Mouse (Mus musculus) mammary gland, adult 2 months (tissue): Measurements from ENCODE around the gene Gm16451. TPM values are rescaled to one million over a fixed set of nuclear protein-coding genes. Genes with fewer than 3 reads are reported as not detected.

Source experiments
- polyA plus RNA-seq: library from polyadenylated mRNA; depleted of rRNA; stranded (reverse); fragments of >200 nt; gene quantifications from 2 replicates; pipeline ENCODE4 v1.2.3, GENCODE M21; 2012; ENCODE audit warnings: low replicate concordance; rRNA removed

Gene Gm16451
- polyA plus RNA-seq: not detected in 2 replicates

DNA sequence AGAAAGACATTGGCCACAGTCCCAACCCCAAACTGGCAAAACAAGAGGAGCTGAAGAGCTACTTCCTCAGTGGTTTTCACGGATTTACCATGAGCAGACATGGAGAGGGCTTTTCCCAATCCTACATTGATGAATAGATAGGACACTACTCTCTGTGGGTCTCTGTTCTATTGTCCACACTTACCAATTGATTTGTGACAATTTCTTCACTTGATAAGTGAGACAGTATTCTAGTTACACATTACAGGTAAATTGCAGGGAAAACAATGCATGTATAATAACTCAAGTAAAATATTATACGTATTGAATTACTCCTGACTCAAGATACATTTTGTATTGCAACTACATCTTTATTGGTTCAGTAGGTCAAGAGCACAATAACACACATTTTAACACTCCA lies at the start of gene Gm16451:
Gene Gm16451 (minus strand): TSS at position 101 of the 400 bp plus-strand sequence.

DNA sequence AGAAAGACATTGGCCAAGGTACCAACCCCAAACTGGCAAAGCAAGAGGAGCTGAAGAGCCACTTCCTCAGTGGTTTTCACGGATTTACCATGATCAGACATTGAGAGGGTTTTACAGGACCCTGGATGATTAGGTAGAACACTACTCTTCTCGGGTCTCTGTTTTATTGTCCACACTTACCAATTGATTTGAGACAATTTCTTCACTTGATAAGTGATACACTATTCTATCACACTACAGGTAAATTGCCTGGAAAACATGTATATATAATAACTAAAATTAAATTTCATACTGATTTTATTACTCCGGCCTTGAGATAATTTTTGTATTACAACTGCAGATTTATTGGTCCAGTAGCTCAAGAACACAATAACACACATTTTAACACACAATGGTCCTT lies 45.9 kb upstream of the Gm16451 start, which contains the start of gene Vmn1r142:
Gene Vmn1r142 (minus strand): TSS at position 101 of the 400 bp plus-strand sequence.

DNA sequence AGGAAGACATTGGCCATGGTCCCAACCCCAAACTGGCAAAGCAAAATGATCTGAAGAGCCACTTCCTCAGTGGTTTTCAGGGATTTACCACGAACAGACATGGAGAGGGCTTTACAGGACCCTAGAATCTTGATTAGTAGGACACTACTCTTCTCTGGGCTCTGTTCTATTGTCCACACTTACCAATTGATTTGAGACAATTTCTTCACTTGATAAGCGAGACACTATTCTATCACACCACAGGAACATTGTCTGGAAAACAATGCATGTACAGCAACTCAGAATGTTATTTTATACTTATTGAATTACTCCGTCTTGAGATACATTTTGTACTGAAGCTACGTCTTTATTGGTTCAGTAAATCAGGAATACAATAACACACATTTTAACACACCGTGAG lies 16.6 kb upstream of the Gm16451 start, which contains the start of gene Gm10666:
Gene Gm10666 (minus strand): TSS at position 101 of the 400 bp plus-strand sequence.

DNA sequence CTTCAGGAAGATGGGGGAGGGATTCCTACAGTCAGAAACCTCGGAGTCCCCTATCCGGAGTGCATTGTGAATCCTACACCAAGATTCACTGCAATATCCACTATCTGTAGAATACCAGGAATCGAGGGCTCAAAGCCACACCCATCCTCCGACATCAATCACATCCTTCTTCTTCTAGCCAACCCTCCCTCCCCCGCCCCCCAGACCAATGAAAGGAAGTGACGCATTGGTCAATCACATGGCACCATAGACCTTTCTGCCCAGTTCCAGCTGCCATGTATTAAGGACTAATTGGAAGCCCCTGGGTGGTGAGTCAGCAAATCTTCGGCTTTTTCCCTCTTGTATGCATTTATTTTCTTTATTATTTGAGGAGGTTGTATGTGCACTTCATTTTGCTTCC lies 49.3 kb downstream of the Gm16451 start, which contains the start of gene Vmn1r139:
Gene Vmn1r139 (plus strand): TSS at position 301 of the 400 bp plus-strand sequence.

Other genes starting within 250 kb of the Gm16451 start
- not detected in 2 replicates for gene Gm5891, start 197.0 kb downstream of the Gm16451 start, polyA plus RNA-seq
- not detected in 2 replicates for gene Vmn1r137, start 123.7 kb downstream of the Gm16451 start, polyA plus RNA-seq
- not detected in 2 replicates for gene Vmn1r138, start 89.3 kb downstream of the Gm16451 start, polyA plus RNA-seq
- not detected in 2 replicates for gene Gm6176, start 61.9 kb downstream of the Gm16451 start, polyA plus RNA-seq
- gene Vmn1r139, start 49.2 kb downstream of the Gm16451 start, polyA plus RNA-seq: not detected in 2 replicates
- gene Gm10666, start 16.5 kb upstream of the Gm16451 start, polyA plus RNA-seq: not detected in 2 replicates
- gene Vmn1r142, start 45.8 kb upstream of the Gm16451 start, polyA plus RNA-seq: not detected in 2 replicates
- gene Vmn1r143, start 71.1 kb upstream of the Gm16451 start, polyA plus RNA-seq: not detected in 2 replicates
- not detected in 2 replicates for gene Gm8653, start 83.0 kb upstream of the Gm16451 start, polyA plus RNA-seq
- gene Gm8453, start 111.2 kb upstream of the Gm16451 start, polyA plus RNA-seq: not detected in 2 replicates
- not detected in 2 replicates for gene Gm4187, start 211.5 kb upstream of the Gm16451 start, polyA plus RNA-seq